ENCODE assay signal across 10 mouse cellular contexts in genomic region chr7:49521976-49522375, GRCm38 (mm10).
DNase-seq lines count a peak whose midpoint lies in the region; ATAC-seq and TF ChIP-seq lines count a peak whose summit lies in the region.
"Had no signal": no experiment of that assay in that cellular context is flagged by ENCODE, and none has a peak within 500 bp of the region (broad histone marks: within the 10 kb centered on the region; RNA-seq: fewer than 3 reads in every experiment).

No protein-coding gene starts in this region.

- WGBS in heart, embryonic 16.5 days: 3% methylated on average over 9 of the region's 9 CpGs
- 2% methylated on average over 9 of the region's 9 CpGs for WGBS in embryonic facial prominence, embryonic 15.5 days
- WGBS in intestine, postnatal 0 days: 10% methylated on average over 9 of the region's 9 CpGs
- WGBS in midbrain, postnatal 0 days: 7% methylated on average over 9 of the region's 9 CpGs

- ATAC-seq in heart, embryonic 16.5 days (replicated peaks; ENCODE audit: extremely low read depth, insufficient read depth, low FRiP score): no peak
- no peak for ATAC-seq in embryonic facial prominence, embryonic 15.5 days (ENCODE audit: insufficient number of reproducible peaks, low FRiP score, low TSS enrichment, low read depth)
- no peak for ATAC-seq in intestine, postnatal 0 days
- no peak for ATAC-seq in midbrain, postnatal 0 days (ENCODE audit: low FRiP score)

- peak overlapping the region; percentile 61 for H3K4me2 ChIP-seq in heart, embryonic 16.5 days (ENCODE audit: low read depth, low read length)
- peak overlapping the region; percentile 54 for H3K4me2 ChIP-seq in embryonic facial prominence, embryonic 15.5 days (replicated peaks)
- H3K4me2 ChIP-seq in intestine, postnatal 0 days (replicated peaks; ENCODE audit: low read depth): peak overlapping the region; percentile 62
- H3K4me2 ChIP-seq in midbrain, postnatal 0 days (ENCODE audit: low read depth, low read length, poor library complexity, severe bottlenecking): peak overlapping the region; percentile 45

- no peaks in the 10 kb centered on the region for H3K9me3 ChIP-seq in heart, embryonic 16.5 days (replicated peaks; ENCODE audit: control insufficient read depth, low read length)
- no peaks in the 10 kb centered on the region for H3K9me3 ChIP-seq in embryonic facial prominence, embryonic 15.5 days (replicated peaks)
- H3K9me3 ChIP-seq in intestine, postnatal 0 days (ENCODE audit: control insufficient read depth): no peaks in the 10 kb centered on the region
- no peaks in the 10 kb centered on the region for H3K9me3 ChIP-seq in midbrain, postnatal 0 days (ENCODE audit: low read length)

- no peak for DNase-seq in heart, postnatal 36 days
- DNase-seq in midbrain, postnatal 0 days (ENCODE audit: low spot score): no peak
- DNase-seq in right cerebral cortex, adult 18-20 months: no peak
- DNase-seq in left cerebral cortex, adult 2 months (ENCODE audit: extremely low spot score in 1 of 2, low spot score in 2 of 2): no peak
- no peak for DNase-seq in layer of hippocampus, postnatal 25 days (ENCODE audit: extremely low spot score in 1 of 2, low spot score in 1 of 2)
- DNase-seq: gastrocnemius, postnatal 25 days; lung, postnatal 14 days had no signal

- no peak for TF ChIP-seq CTCF in intestine, postnatal 0 days (IDR thresholded peaks at IDR 0.05; ENCODE audit: low read depth)
- TF ChIP-seq CTCF in midbrain, postnatal 0 days (IDR thresholded peaks at IDR 0.05): no peak
- no peak for TF ChIP-seq CTCF in left cerebral cortex, adult 2 months (IDR thresholded peaks at IDR 0.05)

- H3K4me3 ChIP-seq in heart, embryonic 16.5 days (ENCODE audit: low read length): peak overlapping the region; percentile 56
- H3K4me3 ChIP-seq in embryonic facial prominence, embryonic 15.5 days (replicated peaks): peak overlapping the region; percentile 40
- H3K4me3 ChIP-seq in intestine, postnatal 0 days (ENCODE audit: low read depth, low read length): peak overlapping the region; percentile 29; the same call in 1 of the 2 replicates
- peak overlapping the region; percentile 19; the same call in 1 of the 2 replicates for H3K4me3 ChIP-seq in midbrain, postnatal 0 days (ENCODE audit: low read depth, low read length)
- no peak overlapping the region; the same call in 1 of the 2 replicates for H3K4me3 ChIP-seq in left cerebral cortex, adult 2 months

- H3K27me3 ChIP-seq in heart, embryonic 16.5 days (ENCODE audit: control insufficient read depth, insufficient read depth, low read length): no peaks in the 10 kb centered on the region
- peaks cover 3% of the 10 kb centered on the region; the same call in 1 of the 2 replicates for H3K27me3 ChIP-seq in embryonic facial prominence, embryonic 15.5 days
- no peaks in the 10 kb centered on the region for H3K27me3 ChIP-seq in intestine, postnatal 0 days (replicated peaks; ENCODE audit: control insufficient read depth, insufficient read depth, low read length)
- no peaks in the 10 kb centered on the region for H3K27me3 ChIP-seq in midbrain, postnatal 0 days (ENCODE audit: insufficient read depth, low read length)

- intact Hi-C loops in heart, postnatal 36 days (cut with DNase I): loop anchor here (5.0 kb wide), 1 partner anchor 35 kb away; no protein-coding TSS in a partner anchor
- intact Hi-C loops in left cerebral cortex, adult 2 months (cut with DNase I): loop anchor here (5.0 kb wide), 1 partner anchor 40 kb away; no protein-coding TSS in a partner anchor

- H3K4me1 ChIP-seq in heart, embryonic 16.5 days (ENCODE audit: control insufficient read depth, insufficient read depth, low read length): peaks cover 46% of the 10 kb centered on the region
- peaks cover 53% of the 10 kb centered on the region for H3K4me1 ChIP-seq in embryonic facial prominence, embryonic 15.5 days
- H3K4me1 ChIP-seq in intestine, postnatal 0 days (replicated peaks; ENCODE audit: control insufficient read depth, insufficient read depth, low read length): peaks cover 8% of the 10 kb centered on the region; the same call in 1 of the 2 replicates
- H3K4me1 ChIP-seq in midbrain, postnatal 0 days (ENCODE audit: insufficient read depth, low read length): peaks cover 11% of the 10 kb centered on the region; the same call in 1 of the 2 replicates

- H3K27ac ChIP-seq in heart, embryonic 16.5 days (ENCODE audit: low read length): peak overlapping the region; percentile 90
- H3K27ac ChIP-seq in embryonic facial prominence, embryonic 15.5 days (replicated peaks): peak overlapping the region; percentile 36; the same call in 1 of the 2 replicates
- H3K27ac ChIP-seq in intestine, postnatal 0 days (ENCODE audit: low read depth, low read length): no peak overlapping the region
- H3K27ac ChIP-seq in midbrain, postnatal 0 days (ENCODE audit: low read depth, low read length): no peak overlapping the region
- H3K27ac ChIP-seq in left cerebral cortex, adult 2 months: no peak overlapping the region

- no peaks in the 10 kb centered on the region for H3K36me3 ChIP-seq in heart, embryonic 16.5 days (ENCODE audit: control insufficient read depth, insufficient read depth)
- H3K36me3 ChIP-seq in embryonic facial prominence, embryonic 15.5 days: no peaks in the 10 kb centered on the region
- H3K36me3 ChIP-seq in intestine, postnatal 0 days (ENCODE audit: control insufficient read depth, insufficient read depth): peaks cover 6% of the 10 kb centered on the region; the same call in 1 of the 2 replicates
- H3K36me3 ChIP-seq in midbrain, postnatal 0 days (ENCODE audit: insufficient read depth, low read length): no peaks in the 10 kb centered on the region

- H3K9ac ChIP-seq in heart, embryonic 16.5 days (ENCODE audit: low read length): 0 out of 2 replicates have a peak overlapping the region, but pooled peaks have one; percentile 70
- H3K9ac ChIP-seq in embryonic facial prominence, embryonic 15.5 days: no peak overlapping the region
- no peak overlapping the region for H3K9ac ChIP-seq in intestine, postnatal 0 days (ENCODE audit: low read depth, low read length)
- no peak overlapping the region for H3K9ac ChIP-seq in midbrain, postnatal 0 days (replicated peaks; ENCODE audit: low read length, poor library complexity, severe bottlenecking)

Comparison
In these comparisons a context has a peak if more than half of its experiments do, and no peak if none do; other contexts are left out.
1. H3K27ac ChIP-seq: peak in heart, embryonic 16.5 days (single experiment) and embryonic facial prominence, embryonic 15.5 days (single experiment); none in intestine, postnatal 0 days (single experiment), midbrain, postnatal 0 days (single experiment) and left cerebral cortex, adult 2 months (single experiment).
2. Peak in every context shown above with its lines, with median percentiles within 50 percentile points of each other: H3K4me2 ChIP-seq.